Mouse (Mus musculus): ENCODE measurements at regions not wholly inside any gene's neighbourhood (a gene's known extent, or its start where the extent isn't known, plus 50 kb on each side); places are given as distances from the start of the nearest gene placed in this dataset.

- Histone ChIP-seq H3K27me3 (ENCODE audit: control insufficient read depth, insufficient read depth, low read length) (no peaks in the 10 kb centered on the region), H3K4me1 (ENCODE audit: control insufficient read depth, insufficient read depth, low read length) (peaks cover 6% of the 10 kb centered on the region), H3K27ac (ENCODE audit: insufficient read depth, low read length) (no peak overlapping the region), H3K4me3 (replicated peaks; ENCODE audit: insufficient read depth, low read depth, low read length) (no peak overlapping the region)
- WGBS = 76% methylated on average over 13 of the region's 13 CpGs
- DNase-seq = no peak
- TF ChIP-seq POLR2A (IDR thresholded peaks at IDR 0.05; ENCODE audit: borderline replicate concordance, insufficient read depth, low read length) (no peak), CTCF (IDR thresholded peaks at IDR 0.05; ENCODE audit: borderline replicate concordance, insufficient read depth, low read depth, low read length) (no peak)
Observed at GRCm38 (mm10) chr9:113381591-113382110, 326.4 kb downstream of the Pdcd6ip start.

GRCm38 (mm10) chr9:113380408-113381129 lies 327.5 kb downstream of the Pdcd6ip start:
- peaks cover 6% of the 10 kb centered on the region for H3K4me1 ChIP-seq (ENCODE audit: control insufficient read depth, insufficient read depth, low read length)
- TF ChIP-seq POLR2A (IDR thresholded peaks at IDR 0.05; ENCODE audit: borderline replicate concordance, insufficient read depth, low read length) = no peak
- H3K4me3 ChIP-seq (replicated peaks; ENCODE audit: insufficient read depth, low read depth, low read length) = no peak overlapping the region
- H3K27ac ChIP-seq (ENCODE audit: insufficient read depth, low read length) = no peak overlapping the region
- 39% methylated on average over 17 of the region's 17 CpGs for WGBS
- peak; percentile 21 to 34 for DNase-seq
- H3K27me3 ChIP-seq (ENCODE audit: control insufficient read depth, insufficient read depth, low read length) = no peaks in the 10 kb centered on the region

GRCm38 (mm10) chr9:113378525-113378924 lies 329.5 kb downstream of the Pdcd6ip start:
- H3K27ac ChIP-seq (ENCODE audit: insufficient read depth, low read length) = no peak overlapping the region
- TF ChIP-seq POLR2A (IDR thresholded peaks at IDR 0.05; ENCODE audit: borderline replicate concordance, insufficient read depth, low read length) (no peak), CTCF (IDR thresholded peaks at IDR 0.05; ENCODE audit: borderline replicate concordance, insufficient read depth, low read depth, low read length) (no peak)
- no peaks in the 10 kb centered on the region for H3K27me3 ChIP-seq (ENCODE audit: control insufficient read depth, insufficient read depth, low read length)
- H3K4me1 ChIP-seq (ENCODE audit: control insufficient read depth, insufficient read depth, low read length) = peaks cover 6% of the 10 kb centered on the region
- DNase-seq = no peak
- 90% methylated on average over 2 of the region's 2 CpGs for WGBS
- H3K4me3 ChIP-seq (replicated peaks; ENCODE audit: insufficient read depth, low read depth, low read length) = no peak overlapping the region

DNA sequence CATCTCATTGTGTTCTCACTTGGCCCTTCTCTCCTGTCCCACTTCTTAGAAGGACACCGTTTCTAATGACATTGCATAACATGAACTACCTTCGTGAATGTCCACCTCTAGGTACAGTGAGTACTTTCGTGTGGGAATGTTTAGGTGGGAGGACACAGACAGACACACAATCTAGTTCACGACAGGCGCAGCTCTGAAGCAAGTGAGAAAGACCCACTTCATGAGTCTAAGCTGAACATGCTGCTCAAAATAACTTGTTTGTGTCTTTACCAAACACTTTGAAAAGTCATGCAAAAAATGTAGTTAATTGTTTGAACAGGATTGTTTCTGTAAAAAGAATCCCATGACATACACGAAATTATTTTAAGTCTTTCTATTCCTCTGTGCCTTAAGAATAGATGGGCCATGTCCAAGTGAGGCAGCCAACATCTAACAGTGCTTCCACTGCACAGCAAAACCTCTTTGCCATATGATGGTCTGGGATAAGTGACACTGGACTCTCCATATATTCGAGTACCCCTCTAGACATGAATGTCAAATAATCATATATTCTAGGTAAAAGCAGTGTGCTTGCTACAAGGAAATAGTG lies 336.2 kb downstream of the Pdcd6ip start:
- H3K27me3 ChIP-seq (ENCODE audit: control insufficient read depth, insufficient read depth, low read length) = no peaks in the 10 kb centered on the region
- DNase-seq = no peak
- no peaks in the 10 kb centered on the region for H3K4me1 ChIP-seq (ENCODE audit: control insufficient read depth, insufficient read depth, low read length)
- no peak overlapping the region for H3K27ac ChIP-seq (ENCODE audit: insufficient read depth, low read length)
- WGBS = 88% methylated on average over 7 of the region's 7 CpGs
- TF ChIP-seq POLR2A (IDR thresholded peaks at IDR 0.05; ENCODE audit: borderline replicate concordance, insufficient read depth, low read length) (no peak), CTCF (IDR thresholded peaks at IDR 0.05; ENCODE audit: borderline replicate concordance, insufficient read depth, low read depth, low read length) (no peak)
- no peak overlapping the region for H3K4me3 ChIP-seq (replicated peaks; ENCODE audit: insufficient read depth, low read depth, low read length)

GRCm38 (mm10) chr9:113347942-113348341 lies 360.1 kb downstream of the Pdcd6ip start:
- TF ChIP-seq POLR2A (IDR thresholded peaks at IDR 0.05; ENCODE audit: borderline replicate concordance, insufficient read depth, low read length) = no peak
- 67% methylated on average over 5 of the region's 5 CpGs for WGBS
- Histone ChIP-seq H3K27me3 (ENCODE audit: control insufficient read depth, insufficient read depth, low read length) (no peaks in the 10 kb centered on the region), H3K27ac (ENCODE audit: insufficient read depth, low read length) (no peak overlapping the region), H3K4me3 (replicated peaks; ENCODE audit: insufficient read depth, low read depth, low read length) (no peak overlapping the region), H3K4me1 (ENCODE audit: control insufficient read depth, insufficient read depth, low read length) (0 out of 2 replicates have a peak, but pooled peaks cover 6% of the 10 kb centered on the region)
- DNase-seq = no peak

DNA sequence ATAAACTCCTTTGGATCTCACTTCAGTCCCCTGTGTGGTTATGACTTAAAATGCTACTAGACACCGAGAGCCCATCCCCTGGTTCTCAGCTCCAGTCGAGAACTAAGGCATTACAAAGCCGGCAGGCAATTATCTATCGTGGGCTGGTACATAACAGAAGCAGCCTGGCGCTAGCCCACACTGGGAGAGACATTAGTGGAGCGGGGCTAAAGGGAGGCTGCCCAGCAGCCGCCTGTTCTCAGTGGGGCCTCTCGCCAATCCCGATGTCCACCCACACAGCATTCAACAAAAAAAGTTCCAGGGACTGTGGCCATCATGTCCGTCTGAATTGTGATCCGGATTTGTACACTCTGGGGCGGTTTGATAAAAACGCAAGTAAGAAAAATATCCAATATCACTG lies 361.5 kb downstream of the Pdcd6ip start:
- TF ChIP-seq CTCF (IDR thresholded peaks at IDR 0.05; ENCODE audit: borderline replicate concordance, insufficient read depth, low read depth, low read length) (no peak), POLR2A (IDR thresholded peaks at IDR 0.05; ENCODE audit: borderline replicate concordance, insufficient read depth, low read length) (no peak)
- H3K27me3 ChIP-seq (ENCODE audit: control insufficient read depth, insufficient read depth, low read length) = no peaks in the 10 kb centered on the region
- peak; percentile 10 to 13 for DNase-seq
- 20% methylated on average over 13 of the region's 13 CpGs for WGBS
- H3K4me3 ChIP-seq (replicated peaks; ENCODE audit: insufficient read depth, low read depth, low read length) = no peak overlapping the region
- H3K27ac ChIP-seq (ENCODE audit: insufficient read depth, low read length) = no peak overlapping the region
- H3K4me1 ChIP-seq (ENCODE audit: control insufficient read depth, insufficient read depth, low read length) = peaks cover 6% of the 10 kb centered on the region; the same call in 1 of the 2 replicates

DNA sequence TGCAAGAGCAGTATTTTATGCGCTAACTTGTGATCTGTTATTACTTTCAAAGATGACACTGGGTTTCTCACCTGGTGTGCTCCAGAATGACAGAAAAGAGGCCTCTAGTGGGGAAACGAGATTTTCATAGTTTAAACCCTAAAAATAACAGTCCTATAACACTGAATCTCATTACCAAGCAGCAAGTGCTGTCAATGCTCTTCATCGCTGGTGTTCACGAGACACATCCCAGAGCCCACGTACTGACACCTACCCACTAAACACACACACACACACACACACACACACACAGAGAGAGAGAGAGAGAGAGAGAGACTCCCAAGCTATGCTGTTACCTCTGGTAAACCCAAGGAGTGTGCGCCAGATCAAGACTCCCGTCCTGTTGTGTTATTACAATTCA lies 365.9 kb downstream of the Pdcd6ip start:
- Histone ChIP-seq H3K27ac (ENCODE audit: insufficient read depth, low read length) (no peak overlapping the region), H3K27me3 (ENCODE audit: control insufficient read depth, insufficient read depth, low read length) (no peaks in the 10 kb centered on the region), H3K4me1 (ENCODE audit: control insufficient read depth, insufficient read depth, low read length) (peaks cover 6% of the 10 kb centered on the region; the same call in 1 of the 2 replicates), H3K4me3 (replicated peaks; ENCODE audit: insufficient read depth, low read depth, low read length) (no peak overlapping the region)
- WGBS = 93% methylated on average over 7 of the region's 7 CpGs
- no peak for DNase-seq
- TF ChIP-seq POLR2A (IDR thresholded peaks at IDR 0.05; ENCODE audit: borderline replicate concordance, insufficient read depth, low read length) = no peak
- no peak for TF ChIP-seq CTCF (IDR thresholded peaks at IDR 0.05; ENCODE audit: borderline replicate concordance, insufficient read depth, low read depth, low read length)

GRCm38 (mm10) chr9:113340838-113341237 lies 367.2 kb downstream of the Pdcd6ip start:
- H3K27ac ChIP-seq (ENCODE audit: insufficient read depth, low read length) = no peak overlapping the region
- H3K27me3 ChIP-seq (ENCODE audit: control insufficient read depth, insufficient read depth, low read length) = no peaks in the 10 kb centered on the region
- H3K4me3 ChIP-seq (replicated peaks; ENCODE audit: insufficient read depth, low read depth, low read length) = no peak overlapping the region
- 70% methylated on average over 6 of the region's 6 CpGs for WGBS
- H3K4me1 ChIP-seq (ENCODE audit: control insufficient read depth, insufficient read depth, low read length) = no peaks in the 10 kb centered on the region; the same call in 1 of the 2 replicates
- DNase-seq = no peak
- TF ChIP-seq POLR2A (IDR thresholded peaks at IDR 0.05; ENCODE audit: borderline replicate concordance, insufficient read depth, low read length) = no peak
- TF ChIP-seq CTCF (IDR thresholded peaks at IDR 0.05; ENCODE audit: borderline replicate concordance, insufficient read depth, low read depth, low read length) = no peak
